Mouse (Mus musculus) brain, embryonic 14.5 days (tissue): ENCODE measurements around the gene Neo1.

Source experiments
- CTCF ChIP-seq: fragments of 200-500 bp; IDR thresholded peaks from 2 replicates; pipeline ENCODE4 v1.5.1; 2012; ENCODE audit warnings: inconsistent platforms, mild to moderate bottlenecking, moderate library complexity, borderline replicate concordance; ENCODE audit not compliant: insufficient read depth, insufficient read length; ENCODE audit errors: extremely low read depth
- POLR2A ChIP-seq: fragments of 200-500 bp; IDR thresholded peaks from 2 replicates; pipeline ENCODE4 v1.6.1; 2012; ENCODE audit warnings: mild to moderate bottlenecking, inconsistent platforms, borderline replicate concordance; ENCODE audit not compliant: poor library complexity, insufficient read depth, insufficient read length, severe bottlenecking; ENCODE audit errors: extremely low read depth

DNA sequence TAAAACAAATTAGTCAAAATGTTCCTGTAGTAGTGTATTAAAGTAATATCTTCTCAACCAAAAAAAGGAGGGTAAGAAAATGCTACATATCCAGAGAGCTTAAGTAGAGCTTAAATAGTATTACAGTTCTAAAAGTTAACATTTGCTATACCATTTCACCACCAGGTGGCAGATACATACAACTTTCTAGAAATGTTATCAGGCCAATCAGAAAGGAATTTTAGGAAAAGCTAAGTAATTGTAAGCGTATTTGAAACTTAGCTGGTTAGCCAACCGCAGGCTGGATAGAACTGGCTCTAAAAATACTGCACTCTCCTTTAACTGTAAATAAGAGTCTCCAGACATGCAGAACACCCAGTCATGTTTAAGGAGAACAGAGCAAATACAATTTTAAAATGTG, 22.9 kb downstream of the Neo1 start:
- no peak for TF ChIP-seq POLR2A
- 0 out of 2 replicates have a peak, but pooled peaks have one; percentile 37 for TF ChIP-seq CTCF
